Mouse (Mus musculus) thymus, postnatal 0 days (tissue): ENCODE measurements at regions not wholly inside any gene's neighbourhood (a gene's known extent, or its start where the extent isn't known, plus 50 kb on each side); places are given as distances from the start of the nearest gene placed in this dataset.

Experiments used
- DNase-seq: peaks from one replicate; pipeline ENCODE4 v3.0.0-alpha.2; 2015; ENCODE audit warnings: low spot score

DNA sequence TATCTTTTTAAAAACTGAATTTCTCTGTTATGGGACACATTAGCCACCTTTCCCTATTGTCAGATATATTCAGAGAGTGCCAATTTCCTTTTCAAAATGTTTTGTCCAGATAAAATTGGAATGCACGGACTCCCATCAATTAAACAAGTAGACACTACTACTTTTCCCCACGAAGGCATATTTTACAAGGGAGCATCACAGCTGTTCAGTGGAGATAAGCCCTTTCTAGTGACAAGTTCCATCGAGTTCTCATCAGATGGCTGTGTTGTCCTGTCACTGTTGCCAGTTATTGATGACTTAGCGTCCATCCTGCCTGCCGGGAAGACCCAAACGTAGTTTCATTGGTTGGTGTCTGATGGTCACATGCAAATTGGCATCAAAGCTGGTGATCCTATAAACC is 461.2 kb upstream of the Got2 start:
- DNase-seq, result no peak

DNA sequence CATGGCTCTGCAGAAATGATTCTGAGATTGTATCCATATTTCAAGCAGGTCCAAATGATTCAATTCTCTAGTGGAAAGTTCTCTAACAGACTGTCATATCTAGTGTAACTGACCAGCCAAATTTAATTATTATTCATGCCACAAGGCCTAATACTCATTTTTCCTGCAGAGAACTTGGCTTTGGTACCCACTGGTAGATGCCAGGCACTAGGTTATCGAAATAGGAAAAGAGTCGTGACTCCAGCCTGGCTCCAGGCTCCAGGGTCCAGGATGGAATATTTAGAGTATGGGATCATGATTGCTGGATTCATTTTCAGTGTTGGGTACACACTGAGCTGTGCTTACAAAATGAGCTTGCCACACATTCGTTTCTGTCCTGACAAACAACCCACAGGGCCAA is 452.4 kb upstream of the Got2 start:
- DNase-seq, result no peak

GRCm38 (mm10) chr8:96318367-96318766 is 430.0 kb upstream of the Got2 start:
- no peak for DNase-seq

DNA sequence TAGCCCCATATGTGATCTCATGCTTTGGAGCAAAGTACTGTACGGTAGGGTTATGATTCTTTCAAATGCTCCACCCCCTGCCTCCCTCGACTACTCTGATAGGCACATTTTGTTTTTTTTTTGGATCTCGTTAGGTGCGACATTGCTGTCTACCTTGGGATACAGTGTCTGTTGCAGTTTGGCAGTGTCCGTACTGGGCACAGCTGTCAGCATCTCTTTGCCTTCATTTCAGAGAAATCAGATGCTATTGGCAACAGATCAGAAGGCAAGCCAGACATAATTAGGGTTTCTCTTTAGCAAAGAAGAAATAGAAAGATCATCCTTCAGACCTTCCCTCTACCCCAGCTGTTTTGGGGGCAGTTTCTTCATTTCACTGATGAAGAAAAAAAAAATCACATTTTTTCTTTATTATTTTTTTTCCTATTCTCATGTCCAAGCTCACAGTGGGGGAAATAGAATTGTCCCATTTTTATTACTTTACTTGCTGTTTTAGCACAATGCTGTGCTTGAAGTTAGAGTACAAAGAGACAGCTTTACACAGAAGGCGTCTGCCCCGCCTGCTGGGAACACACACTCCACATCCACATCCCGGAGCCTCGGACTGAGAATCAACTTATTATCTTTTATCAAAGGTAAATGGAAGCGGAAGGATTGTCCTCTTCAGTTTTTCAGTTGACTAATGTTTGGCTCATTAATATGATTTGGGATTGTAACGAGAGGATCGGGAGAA is 420.8 kb upstream of the Got2 start:
- no peak for DNase-seq

- no peak for DNase-seq
Observed at GRCm38 (mm10) chr8:96296643-96297042, 408.3 kb upstream of the Got2 start.

- DNase-seq, result no peak
Observed at GRCm38 (mm10) chr8:96290740-96291139, 402.4 kb upstream of the Got2 start.

DNA sequence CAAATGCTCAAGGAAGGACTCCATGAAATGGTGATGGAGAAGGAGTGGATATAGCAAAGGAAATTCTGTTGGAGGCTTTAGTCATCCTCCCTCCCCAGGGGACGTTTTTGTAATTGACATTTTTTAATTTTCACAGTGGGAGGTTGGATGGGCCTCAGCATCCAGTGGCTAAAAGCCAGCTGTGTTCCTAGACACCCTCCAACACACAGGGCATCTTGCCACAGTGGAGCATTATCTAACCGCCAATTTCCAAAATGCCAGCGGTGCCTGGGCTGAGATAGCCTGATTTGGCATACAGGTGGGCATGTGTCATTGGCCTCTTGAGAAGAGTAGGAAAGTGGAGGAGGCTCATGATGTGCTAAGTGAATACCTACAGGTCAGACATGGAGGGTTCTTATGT is 401.2 kb upstream of the Got2 start:
- DNase-seq, result no peak

DNA sequence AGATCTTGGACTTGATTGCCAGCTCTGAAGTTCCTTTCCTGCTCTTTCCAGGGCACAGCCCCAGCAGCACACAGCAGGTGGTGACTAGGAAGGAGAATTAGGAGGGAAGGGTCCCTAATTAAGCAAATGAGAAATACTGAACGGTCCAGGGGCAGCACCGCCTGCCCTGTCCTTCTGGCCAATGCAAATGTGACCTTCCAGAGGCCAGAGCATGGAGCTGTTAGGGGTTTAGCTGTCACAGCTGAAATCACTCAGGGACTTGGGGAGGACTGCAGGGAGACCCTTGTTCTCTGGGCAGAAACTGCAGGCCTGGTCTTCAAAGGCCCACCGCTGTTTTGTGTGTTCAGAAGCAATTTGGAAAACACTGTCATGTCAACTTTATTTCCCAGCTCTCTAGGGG is 400.2 kb upstream of the Got2 start:
- no peak for DNase-seq

DNA sequence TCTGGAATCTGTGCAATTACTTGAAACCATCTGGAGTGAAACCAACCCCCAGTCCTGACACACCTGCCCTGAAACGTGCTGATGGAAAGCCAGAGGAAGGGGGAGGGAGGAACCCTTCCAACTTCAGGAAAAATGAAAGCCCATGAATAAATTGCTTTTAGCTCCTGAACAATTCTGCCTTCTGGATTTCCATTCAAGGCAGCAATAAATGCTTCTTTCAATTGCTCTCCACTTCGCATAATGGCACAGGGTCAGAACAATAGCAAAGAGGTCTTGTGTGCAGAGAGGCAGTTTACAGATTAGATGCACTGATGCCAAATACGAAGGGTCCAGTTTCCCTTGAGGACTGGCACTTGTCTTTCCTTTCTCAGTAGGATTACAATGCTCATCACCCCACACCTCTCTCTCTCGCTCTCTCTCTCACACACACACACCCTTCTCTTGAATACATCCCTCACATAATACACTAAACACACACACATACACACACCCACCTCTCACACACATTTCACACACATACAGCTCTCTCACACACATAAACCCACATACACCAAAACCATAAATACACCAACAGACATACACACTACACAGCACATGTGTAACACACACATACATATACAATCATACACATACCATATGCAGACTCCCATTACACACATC is 389.3 kb upstream of the Got2 start:
- no peak for DNase-seq

- no peak for DNase-seq
Observed at GRCm38 (mm10) chr8:96277058-96277457, 388.7 kb upstream of the Got2 start.

DNA sequence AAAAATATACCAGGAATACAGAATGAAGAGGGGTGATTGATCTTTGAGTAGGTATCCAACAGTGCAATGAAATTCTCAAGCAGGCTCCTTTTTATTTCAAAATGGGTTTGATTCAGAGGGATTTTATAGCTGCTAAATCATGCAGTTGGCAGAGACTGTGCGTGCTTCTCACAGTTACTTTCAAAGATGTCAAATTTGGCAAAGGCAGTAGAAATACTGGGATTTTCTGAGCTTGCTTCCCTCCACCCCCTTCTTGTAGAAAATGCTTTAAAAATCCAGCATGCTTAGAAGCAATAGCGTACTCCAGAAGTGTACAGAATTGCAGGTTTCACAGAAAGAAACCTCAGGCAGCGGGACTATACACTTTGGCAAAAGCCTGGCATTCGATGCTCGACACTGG is 367.9 kb upstream of the Got2 start:
- DNase-seq, result no peak

DNA sequence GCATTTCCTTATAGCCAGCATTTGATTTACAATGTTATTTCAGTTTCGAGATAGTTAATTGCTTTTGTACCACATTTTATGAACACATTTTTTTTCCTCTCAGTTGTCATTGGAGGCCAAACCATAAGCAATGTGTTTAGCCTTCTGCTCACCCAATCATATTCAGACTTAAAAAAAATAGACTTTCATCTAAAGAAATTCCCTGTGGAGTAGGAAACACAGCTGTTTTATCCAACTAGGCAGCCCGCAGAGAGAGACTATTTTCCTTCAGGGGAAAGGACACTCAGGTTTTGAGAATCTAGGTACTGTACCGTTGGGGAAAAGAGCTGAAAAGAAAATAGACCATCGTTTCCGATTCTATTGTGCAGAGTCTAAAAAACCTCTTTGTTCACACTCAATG is 367.5 kb upstream of the Got2 start:
- no peak for DNase-seq

GRCm38 (mm10) chr8:96246017-96246416 is 357.7 kb upstream of the Got2 start:
- DNase-seq, result no peak

DNA sequence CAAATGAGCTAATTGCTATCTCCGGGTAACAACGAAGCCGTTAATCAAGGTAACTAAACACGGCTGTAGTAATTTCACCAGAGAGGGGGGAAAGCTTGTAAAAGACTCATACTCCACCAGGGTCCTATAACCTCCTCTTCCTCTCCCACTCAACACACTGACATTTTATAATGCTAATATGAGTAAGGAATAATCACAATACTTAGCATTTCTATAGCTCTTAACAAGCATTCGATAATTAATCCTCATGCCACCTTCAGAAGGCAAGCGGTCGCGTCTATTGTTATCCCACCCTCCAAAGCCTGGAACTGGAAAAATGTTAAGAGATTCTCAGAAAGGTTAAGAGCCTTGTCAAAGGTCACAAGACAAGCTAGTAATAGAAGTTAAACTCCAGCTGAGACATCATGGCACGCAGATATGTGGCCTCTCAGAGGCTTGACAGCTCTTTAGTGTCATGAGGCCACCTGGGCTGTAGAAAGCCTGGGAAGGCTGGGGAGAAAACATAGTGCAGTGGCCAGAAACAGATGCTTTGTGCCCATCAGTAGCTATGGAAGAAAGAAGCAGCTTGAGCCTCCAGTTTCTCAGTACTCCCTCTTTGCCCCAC is 356.3 kb upstream of the Got2 start:
- no peak for DNase-seq

- DNase-seq, result no peak
Observed at GRCm38 (mm10) chr8:96238406-96238805, 350.1 kb upstream of the Got2 start.

DNA sequence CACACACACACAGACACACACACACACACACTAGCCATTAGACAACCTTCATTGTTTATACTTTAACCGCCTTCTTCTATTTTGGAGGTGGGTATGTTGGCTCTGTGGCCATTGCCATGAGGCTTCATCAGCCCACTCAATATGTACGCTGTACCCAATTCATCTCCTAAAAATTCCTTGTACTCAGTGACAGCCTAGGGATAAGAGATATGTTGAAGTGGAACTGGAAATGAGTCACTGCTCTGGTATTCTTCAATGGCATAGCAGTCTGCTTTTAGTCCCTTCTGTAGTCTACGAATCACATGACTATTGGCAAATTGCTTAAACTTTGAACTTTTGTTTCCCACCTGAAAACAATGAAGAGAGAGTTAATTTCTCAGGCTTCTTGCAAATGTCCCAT is 349.6 kb upstream of the Got2 start:
- no peak for DNase-seq

GRCm38 (mm10) chr8:96230412-96230811 is 342.1 kb upstream of the Got2 start:
- DNase-seq, result no peak
